Mouse (Mus musculus) cerebellum, postnatal 4 days (tissue): ENCODE measurements around the gene Aldob.
"Not testable (repeated sequence)": the region's sequence is repeated elsewhere in the genome, so short reads cannot be mapped to it uniquely, and the experiment has no call there.

ENCODE experiments used
- DNase-seq, 2 experiments: peaks; one replicate each; pipeline ENCODE4 v3.0.0; 2022; ENCODE audit warnings: low spot score in 2 of 2, mixed read lengths in 1 of 2

Aldob gene

DNA sequence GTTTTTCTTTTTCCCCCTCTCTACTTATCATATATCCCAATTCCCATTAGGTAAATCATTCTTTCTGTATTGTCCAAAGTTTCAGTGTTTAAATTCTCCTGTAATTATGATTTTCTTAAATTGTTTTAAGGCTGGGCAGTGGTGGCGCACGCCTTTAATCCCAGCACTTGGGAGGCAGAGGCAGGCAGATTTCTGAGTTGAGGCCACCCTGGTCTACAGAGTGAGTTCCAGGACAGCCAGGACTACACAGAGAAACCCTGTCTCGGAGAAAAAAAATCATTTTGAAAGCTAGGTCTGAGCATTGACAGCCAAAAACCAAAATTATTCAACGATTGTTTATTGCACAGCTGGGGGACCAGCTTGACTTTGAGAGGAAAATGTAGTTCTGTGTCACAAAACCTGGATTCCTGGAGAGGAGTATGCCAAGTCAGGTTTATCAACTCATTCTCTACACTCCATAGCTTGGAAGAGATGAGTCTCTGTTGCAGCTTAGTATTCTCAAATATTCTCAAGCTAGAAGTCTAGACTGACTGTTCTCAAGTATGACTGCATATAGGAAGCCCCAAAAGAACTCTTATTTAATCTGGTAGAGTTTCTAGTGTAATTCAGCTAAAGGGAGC, 13.6 kb downstream of the Aldob start:
- DNase-seq: no peak

DNA sequence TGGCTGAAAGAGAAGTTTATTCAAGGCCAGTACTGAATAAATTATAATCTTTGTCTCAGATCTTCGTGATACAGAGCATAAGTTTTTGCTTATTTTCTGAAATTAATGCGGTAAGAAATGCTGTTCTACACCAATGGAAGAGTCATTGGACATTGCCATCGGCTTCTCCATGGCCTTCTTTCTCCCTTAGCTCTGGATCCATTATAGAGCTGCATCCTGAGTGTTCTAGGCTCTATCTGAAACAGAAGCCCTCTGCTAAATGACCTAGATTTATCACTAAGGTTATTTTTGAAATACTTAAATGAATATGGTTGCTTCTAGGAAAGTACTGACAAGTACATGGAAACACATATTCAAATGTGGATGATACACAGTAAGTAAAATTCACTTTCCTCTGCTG, 14.3 kb downstream of the Aldob start:
- no peak for DNase-seq

DNA sequence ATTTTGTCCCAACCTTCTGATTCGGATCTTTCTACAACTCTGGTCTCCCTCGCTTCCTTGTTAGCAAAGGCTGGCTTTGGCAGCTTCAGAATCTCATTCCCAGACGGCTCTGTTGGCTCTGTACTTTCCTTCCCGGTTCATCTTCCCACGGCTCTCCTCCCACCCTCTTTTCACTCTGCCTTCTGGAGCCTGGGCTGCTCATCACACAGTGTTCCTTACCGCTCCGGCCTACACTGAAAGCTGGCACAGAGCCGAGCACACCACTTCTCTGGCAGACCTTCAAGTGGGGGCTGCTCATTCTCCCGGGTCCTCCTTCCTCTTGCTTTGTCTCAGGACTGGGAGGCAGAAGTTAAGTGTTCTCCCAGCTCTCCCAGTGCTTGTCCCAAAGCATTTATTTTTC, 26.8 kb downstream of the Aldob start:
- DNase-seq: peak in 1 of 2 experiments; percentile 19

DNA sequence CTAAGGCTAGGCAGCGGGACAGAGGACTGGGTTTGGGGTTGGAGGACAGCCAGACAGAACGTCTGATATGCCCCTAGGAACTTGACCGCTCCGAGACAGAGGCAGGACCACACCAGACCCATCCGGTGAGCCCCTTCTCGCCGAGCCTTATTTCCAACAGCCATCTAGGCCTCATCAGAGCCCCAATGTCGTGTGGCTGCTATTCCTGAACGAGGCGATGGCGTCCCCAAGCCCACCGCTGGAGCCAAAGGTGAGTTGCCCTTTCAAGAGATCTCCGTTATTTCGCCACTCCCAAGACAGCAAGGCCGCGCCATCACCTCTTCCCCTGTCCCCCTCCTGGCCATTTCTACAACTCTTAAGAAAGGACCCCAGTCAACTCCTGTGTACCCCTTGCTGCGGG, 28.0 kb downstream of the Aldob start:
- no peak for DNase-seq

DNA sequence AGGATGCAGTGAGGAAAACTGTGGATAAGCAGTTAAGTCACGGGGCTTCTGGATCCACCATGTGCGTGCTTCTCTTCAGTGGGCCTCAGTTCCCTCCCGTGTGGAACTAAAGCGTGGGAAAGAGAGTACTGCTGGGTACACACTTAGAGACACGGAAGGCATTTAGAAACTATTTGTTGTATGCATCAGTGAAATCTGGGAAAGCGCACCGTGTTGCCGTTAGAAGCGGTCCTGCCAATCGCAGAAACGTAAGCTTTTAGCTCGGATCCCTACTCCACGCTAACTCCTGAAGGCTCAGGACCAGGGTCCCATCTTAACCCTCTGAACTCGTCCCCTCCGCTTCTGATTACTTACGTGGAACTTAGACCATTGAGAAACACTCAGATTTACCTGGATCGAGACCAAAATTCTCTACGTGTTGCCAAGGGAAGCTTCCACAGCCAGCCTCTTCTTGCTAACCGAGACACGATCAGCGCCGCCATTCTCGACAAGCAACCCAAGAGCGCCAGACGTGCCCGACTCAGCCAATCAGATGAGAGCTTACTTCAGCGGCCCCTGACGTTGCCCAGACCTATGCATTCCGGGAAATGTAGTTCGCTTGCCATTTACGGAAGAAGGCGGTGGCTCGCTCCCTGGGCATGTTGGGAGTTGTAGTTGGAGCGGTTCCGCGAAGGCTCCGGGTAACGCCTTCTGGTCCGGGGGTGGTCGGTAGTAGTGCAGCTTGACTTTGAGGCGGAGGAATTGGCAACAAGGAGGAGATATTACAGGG, 28.6 kb downstream of the Aldob start, which contains the start of the genes Mrpl50 and Zfp189:
Mrpl50 (minus strand) TSS at position 522 of the 769 bp plus-strand sequence.
Zfp189 (plus strand) TSS at position 605 of the 769 bp plus-strand sequence.
- DNase-seq: peak; percentile 66 to 89

DNA sequence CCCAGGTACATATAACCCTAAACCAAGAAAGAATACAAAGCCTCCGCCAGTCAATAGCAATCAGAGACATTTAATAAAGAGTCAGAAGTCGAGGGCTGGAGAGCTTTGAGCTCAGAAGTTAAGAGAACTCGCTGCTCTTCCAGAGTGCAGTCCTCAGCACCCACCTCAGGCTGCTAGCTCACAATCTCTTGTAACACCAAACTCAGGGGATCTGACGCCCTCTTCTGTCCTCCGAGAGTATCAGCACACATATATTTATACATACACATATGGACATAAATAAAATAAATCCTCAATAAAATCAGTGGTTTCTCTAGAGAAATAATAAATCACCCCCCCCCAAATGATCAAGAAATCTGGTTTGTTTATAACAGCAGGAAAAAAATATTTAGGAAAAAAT, 29.9 kb downstream of the Aldob start:
- DNase-seq: no peak

DNA sequence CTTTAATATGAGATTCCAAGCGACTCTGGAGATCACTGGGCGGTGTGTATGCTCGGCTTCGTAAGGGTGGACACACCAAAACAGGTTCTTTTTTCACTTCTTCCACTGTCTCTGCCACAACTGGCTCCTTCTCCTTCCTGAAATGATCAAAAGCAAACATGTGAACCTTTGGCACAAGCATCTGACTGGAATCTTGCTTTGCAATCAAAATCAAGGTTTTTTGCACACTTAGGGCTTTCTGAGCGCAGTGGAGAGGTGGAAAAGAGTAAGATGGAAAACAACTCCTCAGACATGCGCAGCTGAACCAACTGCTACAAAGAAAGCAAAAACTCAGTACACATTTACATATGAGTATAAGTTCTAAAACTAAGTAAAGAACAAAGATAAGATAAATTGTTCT, 34.9 kb downstream of the Aldob start:
- DNase-seq: no peak

DNA sequence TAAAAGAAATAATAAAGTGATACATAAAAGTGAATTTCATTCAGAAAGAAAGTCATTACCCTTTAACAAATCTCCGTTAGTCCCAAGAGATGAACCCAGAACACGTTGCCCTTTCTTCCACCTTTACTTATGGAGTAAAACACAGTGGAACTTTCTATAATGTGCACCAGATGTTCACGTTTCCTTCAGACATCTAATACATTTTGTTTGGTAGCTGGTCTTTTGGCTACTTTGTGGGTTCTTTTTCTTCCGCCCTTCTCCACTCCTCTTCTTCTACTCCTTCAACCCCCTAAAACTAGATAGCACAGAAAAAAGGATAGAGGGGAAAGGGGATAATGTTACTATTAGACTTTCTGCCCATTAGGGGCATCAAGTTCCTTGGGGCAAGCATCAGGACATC, 36.7 kb downstream of the Aldob start:
- DNase-seq: no peak

DNA sequence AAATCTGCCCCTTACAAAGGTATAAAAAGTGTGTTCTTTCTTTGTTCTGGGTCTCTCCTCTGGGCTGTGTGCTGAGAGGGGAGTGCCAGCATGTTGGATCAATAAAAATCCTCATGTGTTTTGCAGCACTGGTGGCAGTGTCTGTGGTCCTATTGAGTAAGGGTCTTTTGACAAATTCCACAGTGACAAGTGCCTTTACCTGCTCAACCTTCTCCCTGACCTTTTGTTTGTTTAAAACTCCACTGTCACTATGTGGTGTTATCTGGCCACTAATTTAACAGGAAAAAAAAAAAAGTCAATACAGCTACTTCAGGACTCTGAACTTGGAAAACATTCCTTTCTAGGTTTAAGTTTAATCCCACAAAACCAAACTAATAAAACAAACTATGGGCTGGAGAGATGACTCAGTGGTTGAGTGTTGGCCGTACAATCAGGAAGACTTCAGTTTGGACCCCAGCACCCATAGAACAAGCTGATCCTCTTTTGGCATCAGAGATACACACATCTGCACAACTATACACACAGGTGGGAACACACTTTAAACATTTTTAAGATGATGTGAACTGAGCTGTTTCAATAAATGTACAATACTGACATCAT, 39.0 kb downstream of the Aldob start:
- not testable (repeated sequence) for DNase-seq

DNA sequence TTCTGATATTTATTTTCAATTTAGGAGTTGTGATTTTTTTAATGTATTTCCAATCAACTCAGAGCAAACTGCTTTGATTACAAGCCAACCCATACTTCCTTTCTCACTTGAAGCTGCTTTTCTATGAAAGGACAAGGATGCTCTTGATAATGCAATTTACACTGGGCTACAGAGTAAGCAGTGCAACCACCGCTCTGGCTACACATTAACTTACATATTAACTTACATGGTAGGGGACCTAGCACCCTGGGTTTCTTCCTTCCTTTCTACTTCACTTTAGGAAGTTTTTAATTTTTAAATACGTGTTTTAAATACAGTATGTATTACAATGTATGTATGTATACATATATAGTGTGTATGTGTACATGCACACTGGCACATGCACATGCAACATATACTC, 40.2 kb downstream of the Aldob start:
- no peak for DNase-seq

DNA sequence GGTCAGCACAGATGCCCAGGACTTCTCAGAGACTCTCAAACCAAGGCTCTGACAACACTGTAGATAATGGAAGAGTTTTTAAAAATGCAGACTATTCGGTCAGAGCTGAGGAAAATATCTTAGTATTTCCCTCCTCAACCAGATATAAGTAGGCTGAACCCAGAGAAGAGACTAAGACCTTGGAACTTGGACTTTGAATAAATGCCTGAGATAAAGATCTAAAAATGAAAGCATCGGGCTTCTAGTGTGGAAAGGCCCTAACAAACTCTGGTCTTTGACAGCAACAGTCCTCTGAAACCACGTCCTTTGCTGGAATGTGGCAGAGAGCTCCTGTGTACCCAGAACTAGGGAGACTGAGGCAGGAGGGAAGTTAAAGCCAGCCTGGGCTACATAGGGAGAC, 43.0 kb downstream of the Aldob start, which contains the start of gene Baat:
Baat (minus strand) TSS at position 172 of the 400 bp plus-strand sequence.
- no peak for DNase-seq

DNA sequence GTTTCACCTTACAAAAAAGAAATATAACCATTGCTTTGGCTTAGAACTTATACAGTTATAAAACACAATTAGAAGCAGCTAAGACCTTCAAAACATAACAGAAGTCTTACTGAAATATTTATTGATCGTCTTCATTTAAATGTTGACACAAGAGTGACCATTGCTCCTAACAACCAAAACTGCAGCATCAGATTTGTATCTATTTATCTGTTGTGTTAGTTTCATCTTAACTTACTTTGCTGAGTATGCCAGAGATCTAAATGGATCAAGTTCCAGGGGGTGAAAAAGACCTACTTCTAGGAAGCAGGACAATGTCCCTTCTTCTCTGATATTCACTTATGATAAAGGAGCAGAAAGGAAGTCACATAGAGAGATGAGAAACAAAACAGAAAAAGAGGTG, 45.8 kb downstream of the Aldob start:
- no peak for DNase-seq
